Mouse (Mus musculus): ENCODE data around the gene Wfdc12.

DNA sequence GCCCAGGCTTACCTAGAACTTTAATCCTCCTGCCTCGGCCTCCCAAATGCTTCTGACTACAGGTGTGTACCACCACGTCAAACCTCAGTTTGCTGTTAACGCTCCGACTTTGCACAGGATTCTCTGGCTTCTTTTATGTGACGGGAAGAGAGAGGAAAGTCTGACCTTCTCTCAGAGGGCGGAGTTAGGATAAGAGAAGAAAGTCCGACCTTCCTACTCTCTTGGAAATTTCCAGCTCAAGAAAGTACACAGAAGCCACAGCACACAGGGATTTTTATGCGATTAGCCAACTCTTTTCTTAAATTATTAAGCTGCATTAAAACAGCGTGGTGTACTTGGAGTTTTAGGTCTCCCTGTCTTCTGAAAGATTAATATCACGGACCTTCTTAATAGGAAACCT, 45.9 kb downstream of the Wfdc12 start:
- TF ChIP-seq CTCF (IDR thresholded peaks at IDR 0.05) (no peak), EP300 (IDR thresholded peaks at IDR 0.05) (no peak)
